Mouse (Mus musculus) cerebellum, adult 2 months (tissue): ENCODE measurements around the gene Nrap.

Experiments
- CTCF ChIP-seq: fragments of 200-500 bp; IDR thresholded peaks from 2 replicates; pipeline ENCODE4 v1.5.1; 2011; ENCODE audit warnings: low read depth, mild to moderate bottlenecking, control low read depth, low read length, moderate library complexity, borderline replicate concordance; ENCODE audit not compliant: insufficient read depth
- POLR2A ChIP-seq: fragments of 200-500 bp; IDR thresholded peaks from 2 replicates; pipeline ENCODE4 v1.6.1; 2011; ENCODE audit warnings: low read length, control low read depth, borderline replicate concordance; ENCODE audit not compliant: insufficient read depth

GRCm38 (mm10) chr19:56326243-56326855, 63.5 kb downstream of the Nrap start:
- TF ChIP-seq CTCF = no peak
- no peak for TF ChIP-seq POLR2A
